Mouse (Mus musculus) urinary bladder, postnatal 14 days (tissue): ENCODE data around the gene Usp45.

Source experiments
- DNase-seq: peaks from one replicate; pipeline ENCODE4 v3.0.0; 2021; ENCODE audit warnings: low spot score

The Usp45 gene

DNA sequence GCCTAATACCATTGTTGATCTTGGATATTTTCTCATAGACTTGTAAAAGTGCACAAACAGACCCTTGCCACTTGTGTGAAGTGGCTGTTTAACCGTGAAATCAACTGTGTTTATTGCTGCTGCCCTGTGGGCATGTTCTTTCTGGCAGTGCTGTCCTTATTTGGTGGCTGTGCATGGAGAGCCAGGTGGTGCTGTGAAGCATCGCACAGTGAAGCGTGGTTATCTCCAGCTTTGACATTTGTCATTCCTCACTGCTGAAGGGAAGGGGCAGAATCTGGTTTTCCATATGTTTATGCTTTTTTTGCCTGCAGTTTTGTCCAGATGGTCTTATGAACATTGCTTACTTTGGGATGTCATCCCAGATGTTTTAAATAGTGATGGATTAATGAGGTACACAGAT, 26.7 kb downstream of the Usp45 start:
- DNase-seq = no peak

DNA sequence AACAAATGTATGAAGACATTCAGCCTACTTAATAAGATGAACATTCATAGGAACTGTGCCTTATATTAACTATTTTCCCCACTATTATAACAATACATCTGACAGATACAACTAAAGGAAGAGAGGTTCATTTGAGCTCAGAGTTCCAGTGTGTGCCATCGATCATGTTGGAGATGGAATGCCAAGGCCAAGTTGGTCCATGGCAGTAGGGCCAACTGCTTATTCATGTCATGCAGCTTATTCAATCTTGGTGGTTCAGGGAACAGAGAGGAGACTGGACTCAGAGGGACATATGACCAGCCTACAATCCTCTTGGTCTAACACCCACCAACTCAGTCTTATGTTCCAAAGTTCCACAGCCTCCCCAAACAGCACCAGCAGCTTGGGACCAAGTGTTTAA, 34.1 kb downstream of the Usp45 start:
- no peak for DNase-seq

DNA sequence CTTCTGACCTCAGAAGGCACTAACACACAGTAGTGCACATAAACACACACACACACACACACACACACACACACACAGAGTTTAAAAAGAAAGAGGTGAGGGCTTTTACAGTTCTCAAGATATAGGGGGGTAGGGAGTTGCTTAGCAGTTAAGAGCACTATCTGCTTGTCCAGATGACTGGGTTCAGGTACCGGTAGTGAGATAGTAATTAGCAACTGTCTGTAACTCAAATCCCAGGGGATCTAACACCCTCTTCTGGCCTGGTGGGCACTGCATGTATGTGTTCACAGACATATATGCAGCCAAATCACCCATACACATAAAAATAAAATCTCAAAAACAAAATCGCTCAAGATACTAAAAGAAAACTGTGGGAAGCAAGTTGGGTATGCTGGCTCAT, 34.7 kb downstream of the Usp45 start:
- no peak for DNase-seq

DNA sequence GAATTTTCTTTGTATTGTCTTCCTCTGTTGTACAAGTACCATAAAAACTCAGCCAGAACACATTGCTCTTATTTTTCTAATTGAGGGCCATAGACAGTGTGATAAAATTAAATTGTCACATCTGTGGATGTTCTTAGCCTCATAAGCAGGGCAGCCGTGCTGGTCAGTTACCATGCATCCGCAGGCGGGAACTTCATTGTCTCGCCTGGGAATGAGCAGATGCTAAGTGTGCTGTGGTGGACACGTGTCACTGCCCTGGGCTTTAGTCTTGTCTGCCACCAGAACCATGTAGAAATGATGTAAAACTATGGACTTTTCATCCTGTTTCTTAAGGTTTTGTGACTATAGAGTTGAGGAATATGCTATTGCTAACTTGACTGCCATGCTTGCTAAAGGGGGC, 40.2 kb downstream of the Usp45 start:
- DNase-seq = no peak

DNA sequence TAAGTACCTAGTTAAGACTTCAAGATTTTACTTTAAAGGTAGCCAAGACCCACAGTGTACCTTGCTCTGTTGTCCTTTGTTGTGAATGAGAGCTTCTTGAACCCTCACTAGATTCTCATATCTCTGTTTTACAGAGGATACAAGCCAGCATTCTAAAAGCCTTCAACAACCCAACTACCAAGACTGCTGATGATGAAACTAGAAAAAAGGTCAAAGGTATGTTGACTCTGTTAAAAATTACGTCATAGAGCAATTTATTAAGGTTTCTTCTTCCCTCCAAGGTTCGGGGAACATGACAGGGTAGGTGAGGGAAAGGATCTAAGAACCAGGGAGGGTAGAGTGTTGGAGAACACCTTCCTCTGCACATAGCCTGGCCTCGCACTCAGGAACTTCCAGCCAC, 43.7 kb downstream of the Usp45 start:
- DNase-seq = no peak

DNA sequence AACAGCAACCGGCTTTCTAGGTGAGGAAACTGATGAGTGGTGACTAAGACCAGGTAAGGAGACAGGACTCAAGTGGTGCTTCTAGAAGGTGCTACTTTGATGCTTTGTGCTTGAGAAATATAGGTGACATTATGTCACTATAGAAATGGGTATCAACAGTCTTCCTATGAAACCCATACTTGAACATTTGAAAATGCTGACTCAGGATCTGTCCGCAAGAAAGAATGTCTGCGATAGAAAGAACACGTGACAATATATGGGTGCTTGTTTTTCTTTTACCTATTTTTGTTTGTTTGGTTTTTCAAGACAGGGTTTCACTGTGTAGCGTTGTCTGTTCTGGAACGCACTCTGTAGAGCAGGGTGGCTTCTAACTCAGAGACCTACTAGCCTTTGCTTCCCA, 45.7 kb downstream of the Usp45 start:
- DNase-seq = no peak

DNA sequence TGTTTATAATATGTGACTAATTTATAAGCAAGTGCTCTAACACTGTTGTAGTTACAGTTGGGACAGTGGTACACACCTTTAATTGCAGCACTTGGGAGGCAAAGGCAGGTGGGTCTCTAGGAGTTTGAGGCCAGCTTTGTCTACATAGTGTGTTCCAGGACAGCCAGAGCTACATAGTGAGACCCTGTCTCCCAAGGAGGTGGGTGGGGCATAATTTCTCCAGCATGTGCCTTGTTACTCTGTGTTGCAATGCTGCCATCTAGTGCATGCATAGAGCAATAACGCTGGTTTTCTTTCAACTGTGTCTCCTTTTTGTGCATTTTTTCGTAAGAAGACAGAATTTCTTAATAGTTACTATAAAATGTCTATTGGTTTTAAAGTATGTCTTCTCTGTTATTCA, 47.1 kb downstream of the Usp45 start:
- DNase-seq = peak; percentile 9

DNA sequence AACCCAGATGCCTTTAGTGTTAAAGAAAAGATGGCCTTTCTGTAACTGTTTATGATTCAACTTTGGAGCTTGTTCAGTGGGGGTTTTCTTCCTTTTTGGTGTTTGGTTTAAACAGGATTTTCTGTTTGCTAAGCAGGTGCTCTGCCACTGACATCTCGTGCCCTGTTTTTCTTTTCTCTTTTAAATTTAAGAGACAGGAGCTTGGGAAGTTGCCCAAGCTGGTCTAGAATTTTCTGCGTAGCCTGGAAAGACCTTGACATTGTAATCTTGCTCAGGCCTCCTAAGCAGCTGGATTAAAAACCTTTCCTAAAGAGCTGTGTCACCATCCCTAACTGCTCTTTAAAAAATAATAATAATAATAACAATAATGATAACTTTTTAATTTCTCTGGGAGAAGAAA, 59.7 kb downstream of the Usp45 start:
- DNase-seq = no peak

DNA sequence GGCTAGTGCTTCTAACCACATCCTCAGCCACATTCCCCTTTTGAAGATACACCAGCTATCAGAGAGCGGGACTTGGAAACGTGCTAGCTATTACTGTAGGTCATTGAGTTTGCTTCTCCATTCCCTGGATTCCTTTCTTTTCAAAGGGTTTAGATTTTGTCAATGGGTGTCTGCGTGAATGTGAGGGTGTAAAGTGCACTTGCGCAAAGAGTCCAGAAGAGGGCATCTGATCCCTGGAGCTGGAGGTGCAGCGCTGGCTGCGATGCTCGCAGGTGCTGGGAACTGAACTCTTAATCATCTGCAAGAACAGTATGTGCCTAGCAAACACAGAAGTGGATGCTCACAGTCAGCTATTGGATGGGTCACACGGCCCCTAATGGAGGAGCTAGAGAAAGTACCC, 65.9 kb downstream of the Usp45 start:
- no peak for DNase-seq

DNA sequence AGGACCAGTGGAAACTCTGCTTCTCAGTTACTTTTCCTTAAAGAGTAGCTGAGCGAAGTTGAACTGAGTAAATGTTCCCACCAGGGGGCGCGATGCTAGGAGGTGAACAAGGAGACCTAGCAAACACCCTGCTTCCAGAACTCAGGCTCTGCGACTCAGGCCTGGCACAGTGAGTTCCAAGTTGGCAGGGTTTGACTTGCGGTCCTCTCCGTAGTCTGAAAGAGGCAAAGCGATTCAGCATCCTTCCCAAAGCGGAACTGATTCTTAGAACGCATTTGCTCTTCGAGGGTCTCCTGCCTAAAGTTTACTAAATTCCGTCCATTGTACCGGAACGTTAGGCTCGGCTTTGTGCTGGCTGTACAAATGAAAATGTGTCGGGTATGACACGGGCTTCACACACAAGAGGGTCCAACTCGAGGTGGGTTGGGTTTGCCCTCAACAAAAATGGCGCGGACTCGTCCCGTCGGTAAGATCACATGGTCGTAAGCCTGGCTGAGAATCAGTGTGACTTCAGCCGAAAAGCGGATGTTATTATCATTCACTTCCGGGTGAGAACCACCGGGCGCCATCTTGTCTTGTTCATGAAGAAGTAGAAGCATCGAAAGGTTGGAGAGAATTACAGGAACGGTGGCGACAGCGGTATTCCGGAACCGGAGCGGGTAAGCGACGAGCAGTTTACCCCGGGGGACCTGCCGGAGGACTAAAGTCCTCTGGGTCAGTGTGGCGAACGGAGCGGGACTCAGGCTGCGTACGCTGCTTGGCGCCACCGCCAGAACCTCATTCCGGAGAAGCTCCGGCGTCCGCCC, 80.7 kb downstream of the Usp45 start, which contains the start of gene Pnisr:
Gene Pnisr, plus strand, starts transcription at position 103 of the 806 bp plus-strand sequence.
- DNase-seq = peak; percentile 97

DNA sequence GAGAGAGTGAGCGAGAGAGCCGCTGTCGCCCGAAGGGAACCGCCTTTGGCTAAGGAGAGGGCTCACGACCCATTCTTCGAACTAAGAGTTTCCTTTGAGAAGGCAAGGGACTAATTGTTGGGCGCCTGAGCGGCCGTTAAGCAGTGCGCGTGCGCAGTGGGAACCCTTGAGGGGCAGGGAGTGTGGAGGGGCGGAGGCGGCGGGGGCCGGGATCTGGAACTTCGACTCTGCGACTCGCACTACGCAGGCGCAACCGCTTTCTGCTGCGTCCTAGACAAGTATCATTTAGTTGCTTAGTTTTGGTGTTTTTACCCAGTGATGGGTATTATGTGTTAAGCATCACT, 81.3 kb downstream of the Usp45 start:
- peak; percentile 90 for DNase-seq

DNA sequence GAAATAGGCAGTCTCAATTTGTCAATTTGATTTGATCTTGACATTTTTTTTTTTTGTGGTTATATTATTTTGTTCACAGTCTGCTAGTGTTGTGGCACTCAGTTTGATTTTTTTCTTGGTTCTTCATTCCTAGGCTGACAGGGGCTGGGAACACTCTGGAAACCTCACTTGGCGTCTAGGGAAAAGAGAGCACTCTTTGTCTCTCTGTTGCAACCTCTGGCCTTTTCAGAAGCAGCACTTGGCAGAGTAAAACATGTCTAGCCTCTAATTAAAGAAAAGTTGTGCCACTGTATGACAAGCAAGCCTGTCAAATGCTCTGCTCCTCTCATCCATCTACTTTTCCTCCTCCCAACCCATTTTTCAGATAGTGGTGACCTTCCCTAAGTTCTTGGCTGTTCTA, 90.5 kb downstream of the Usp45 start:
- no peak for DNase-seq

DNA sequence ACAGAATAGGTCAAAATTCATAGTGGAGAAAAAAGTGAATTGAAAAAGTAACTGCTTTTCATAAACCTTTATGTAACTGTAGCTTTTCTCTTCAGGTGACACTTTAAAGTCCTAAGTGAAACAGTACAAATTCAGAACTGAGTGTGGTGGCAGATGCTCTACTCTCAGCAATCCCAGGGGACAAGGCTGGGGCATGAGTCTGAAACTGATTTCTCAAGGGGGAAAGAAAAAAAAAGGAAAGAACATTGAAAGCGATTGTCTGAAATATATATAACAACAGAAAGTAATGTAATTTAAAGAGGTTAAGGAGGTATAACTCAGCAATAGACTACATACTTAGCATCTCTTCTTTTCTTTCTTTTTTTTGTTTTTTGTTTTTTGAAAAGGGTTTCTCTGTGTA, 98.3 kb downstream of the Usp45 start:
- no peak for DNase-seq

DNA sequence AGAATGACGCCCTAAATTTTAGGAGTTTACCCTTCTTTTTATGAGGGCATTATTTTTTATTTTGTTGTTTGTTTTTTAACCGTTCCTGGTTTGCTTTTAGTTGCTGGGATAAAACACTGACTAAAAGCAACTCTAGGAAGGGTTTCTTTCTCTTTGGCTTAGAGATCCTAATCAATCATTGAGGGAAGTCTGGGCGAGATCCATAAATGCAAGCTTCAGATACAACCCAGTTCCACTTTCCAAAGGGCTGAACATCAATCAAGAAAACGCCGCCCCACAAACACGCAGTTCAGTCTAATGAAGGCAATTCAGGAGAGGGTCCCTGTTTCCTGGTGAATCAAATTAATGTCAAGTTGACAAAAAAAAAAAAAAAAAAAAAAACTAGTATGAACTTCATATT, 111.8 kb downstream of the Usp45 start:
- DNase-seq = no peak

DNA sequence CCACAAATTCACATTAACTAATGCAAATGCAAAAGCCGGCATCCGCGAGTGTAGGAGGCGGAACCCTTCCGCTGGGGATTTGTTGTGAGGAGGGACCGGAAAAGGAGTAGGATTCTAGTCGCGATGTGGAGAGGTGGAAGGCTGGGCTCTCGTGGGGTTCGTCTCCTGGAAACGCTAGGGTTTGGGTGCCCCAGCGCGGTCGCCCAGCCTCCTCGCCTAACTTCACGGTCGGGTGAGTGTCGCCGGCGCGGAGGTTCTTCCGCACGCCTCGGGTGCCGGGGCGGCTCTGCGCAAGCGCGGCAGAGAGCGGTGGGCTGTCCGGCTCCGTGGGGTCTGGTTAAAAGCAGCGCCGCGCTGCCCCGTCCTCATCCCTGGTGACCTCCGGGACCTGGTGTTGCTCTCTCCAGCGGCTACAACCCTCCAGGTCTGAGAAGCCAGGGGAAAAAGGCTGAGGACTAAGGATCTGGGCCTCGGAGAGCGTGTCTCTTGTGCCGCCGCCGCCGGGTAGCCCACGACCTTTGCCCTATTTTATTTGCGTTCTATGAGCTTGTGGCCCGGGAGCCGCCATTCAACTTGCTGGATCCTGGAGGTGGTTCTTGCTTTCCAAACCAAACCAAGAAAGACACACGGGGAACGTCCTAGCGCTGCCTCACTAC, 112.7 kb downstream of the Usp45 start, which contains the start of gene Coq3:
Gene Coq3, plus strand, starts transcription at position 109 of the 656 bp plus-strand sequence.
- peak; percentile 75 for DNase-seq

DNA sequence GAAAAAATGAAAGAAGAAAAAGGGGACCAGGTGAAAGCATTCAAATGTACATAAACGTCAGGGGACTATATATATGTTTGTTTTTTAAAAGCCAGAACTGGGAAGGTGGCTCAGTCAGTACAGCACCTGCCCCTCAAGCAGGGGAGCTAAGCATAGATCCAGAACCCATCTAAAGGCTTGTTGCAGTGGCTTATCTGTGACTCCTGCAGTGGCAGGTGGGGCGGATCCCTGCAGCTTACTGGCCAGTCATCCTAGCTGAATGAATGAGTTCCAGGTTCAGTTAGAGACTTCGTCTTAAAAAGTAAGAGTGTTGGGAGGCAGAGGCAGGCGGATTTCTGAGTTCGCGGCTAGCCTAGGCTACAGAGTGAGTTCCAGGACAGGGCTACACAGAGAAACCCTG, 115.8 kb downstream of the Usp45 start:
- no peak for DNase-seq

DNA sequence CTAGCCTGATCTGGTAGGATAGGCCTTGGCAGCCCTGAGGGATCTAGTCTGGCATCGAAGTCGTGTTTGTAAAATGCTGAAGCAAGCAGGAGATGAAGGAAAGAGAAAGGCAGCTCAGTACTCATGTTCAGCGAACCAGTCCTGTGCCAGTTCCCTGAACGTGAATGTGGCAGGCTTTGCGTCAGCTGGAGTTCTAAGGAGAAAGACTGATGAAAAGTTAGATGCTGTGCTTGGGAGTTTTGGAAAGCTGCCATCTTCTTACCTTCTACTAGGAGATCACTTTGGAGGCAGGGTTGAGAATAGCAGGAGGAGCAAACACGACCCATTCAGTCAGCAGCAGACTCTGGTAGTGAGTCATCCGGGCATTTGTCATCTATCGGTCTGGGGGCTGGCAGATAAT, 118.9 kb downstream of the Usp45 start:
- DNase-seq = no peak
